Mouse (Mus musculus) bone marrow, adult 2 months (tissue): ENCODE measurements around the gene Hes7. TPM values are rescaled to one million over a fixed set of nuclear protein-coding genes. Genes with fewer than 3 reads are reported as not detected.

Experiments
- H3K27ac ChIP-seq: fragments of 200-500 bp; 2 replicates; pipeline ENCODE4 v1.5.1; 2012; ENCODE audit warnings: low read depth, mild to moderate bottlenecking, control low read depth, inconsistent platforms, low read length; ENCODE audit not compliant: control insufficient read depth, poor library complexity, insufficient read depth
- H3K4me1 ChIP-seq: fragments of 200-500 bp; 2 replicates; pipeline ENCODE4 v1.6.1; 2011; ENCODE audit warnings: low read length; ENCODE audit not compliant: control insufficient read depth, insufficient read depth
- H3K4me3 ChIP-seq: fragments of 200-500 bp; replicated peaks from 2 replicates; pipeline ENCODE3; 2011; ENCODE audit warnings: mild to moderate bottlenecking, low read depth, low read length, control low read depth; ENCODE audit not compliant: control insufficient read depth
- CTCF ChIP-seq: fragments of 200-500 bp; IDR thresholded peaks from 2 replicates; pipeline ENCODE4 v1.5.1; 2011; ENCODE audit warnings: low read length, control low read depth; ENCODE audit not compliant: control insufficient read depth, insufficient read depth
- POLR2A ChIP-seq: fragments of 200-500 bp; IDR thresholded peaks from 2 replicates; pipeline ENCODE4 v1.6.1; 2011; ENCODE audit warnings: low read depth, mild to moderate bottlenecking, control low read depth, low read length, borderline replicate concordance; ENCODE audit not compliant: control insufficient read depth
- WGBS: fragments of 180-500 bp; shearing (Covaris S2); methylation state at CpG from one replicate; pipeline ENCODE4 v1.1.7; 2018; 5-methylcytosine and 5-hydroxymethylcytosine counted together
- polyA plus RNA-seq: library from polyadenylated mRNA; stranded (reverse); fragments of >200 nt; gene quantifications from 2 replicates; pipeline ENCODE4 v1.2.4, GENCODE M21; 2011; ENCODE audit warnings: low replicate concordance; ENCODE audit not compliant: missing spikeins, insufficient read depth, insufficient read length

The Hes7 gene
- polyA plus RNA-seq, 1 experiment: 1.1 TPM

- H3K4me3 ChIP-seq: no peak overlapping the region
- 75% methylated on average over 3 of the region's 3 CpGs for WGBS
- no peaks in the 10 kb centered on the region for H3K4me1 ChIP-seq
- no peak overlapping the region for H3K27ac ChIP-seq
- TF ChIP-seq CTCF (no peak), POLR2A (no peak)
Observed at GRCm38 (mm10) chr11:69114621-69115020, 5.6 kb upstream of the Hes7 start.

DNA sequence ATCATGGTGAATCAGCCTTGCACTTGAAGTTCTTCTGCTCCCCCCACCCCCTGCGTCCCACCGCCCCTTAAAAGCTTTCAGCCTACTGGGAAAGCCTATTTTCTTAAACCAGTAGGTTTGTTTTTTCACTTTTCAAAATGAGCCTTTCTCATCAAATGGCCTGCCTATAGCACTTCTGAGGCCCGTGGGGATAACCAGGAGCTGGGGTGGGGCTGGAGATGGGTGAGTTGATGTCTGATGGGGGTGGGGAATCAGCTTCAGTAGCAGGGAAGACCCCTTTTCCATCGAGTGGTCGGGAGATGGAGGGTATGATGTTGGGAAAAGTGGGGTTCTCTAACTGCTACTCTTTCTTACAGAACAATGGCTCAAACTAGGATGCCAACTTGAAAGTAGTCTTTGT lies 3.4 kb upstream of the Hes7 start:
- Histone ChIP-seq H3K4me1 (no peaks in the 10 kb centered on the region), H3K27ac (no peak overlapping the region), H3K4me3 (no peak overlapping the region)
- WGBS: 69% methylated on average over 5 of the region's 5 CpGs
- TF ChIP-seq CTCF: no peak
- no peak for TF ChIP-seq POLR2A

- TF ChIP-seq POLR2A: peak; percentile 51; the same call in 1 of the 2 replicates
- no peak for TF ChIP-seq CTCF
- Histone ChIP-seq H3K4me3 (peak overlapping the region; percentile 79), H3K27ac (peak overlapping the region; percentile 81), H3K4me1 (no peaks in the 10 kb centered on the region)
- WGBS: under 1% methylated on average over 45 of the region's 45 CpGs
Observed at GRCm38 (mm10) chr11:69117737-69118695, 2.2 kb upstream of the Hes7 start.

DNA sequence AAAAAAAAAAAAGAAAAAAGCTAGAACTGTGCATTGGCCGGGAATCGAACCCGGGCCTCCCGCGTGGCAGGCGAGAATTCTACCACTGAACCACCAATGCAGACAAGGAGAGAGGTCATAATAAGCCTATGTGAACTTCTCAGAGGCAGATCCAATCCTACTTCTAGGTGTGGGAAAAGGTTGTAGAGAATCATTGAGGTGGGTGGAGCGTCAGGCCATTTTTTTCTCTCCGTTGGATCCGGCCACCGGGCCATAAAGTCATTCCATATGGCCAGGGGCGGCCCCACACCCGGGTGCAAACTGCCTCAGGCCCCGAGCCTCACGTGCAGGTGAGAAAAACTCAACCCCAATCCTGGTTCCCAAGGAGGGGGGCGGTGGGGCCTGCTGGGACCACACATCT lies 1.4 kb upstream of the Hes7 start:
- no peak; the same call in 1 of the 2 replicates for TF ChIP-seq POLR2A
- no peak for TF ChIP-seq CTCF
- Histone ChIP-seq H3K4me3 (peak overlapping the region; percentile 79), H3K4me1 (no peaks in the 10 kb centered on the region), H3K27ac (no peak overlapping the region)
- WGBS: 7% methylated on average over 15 of the region's 15 CpGs

DNA sequence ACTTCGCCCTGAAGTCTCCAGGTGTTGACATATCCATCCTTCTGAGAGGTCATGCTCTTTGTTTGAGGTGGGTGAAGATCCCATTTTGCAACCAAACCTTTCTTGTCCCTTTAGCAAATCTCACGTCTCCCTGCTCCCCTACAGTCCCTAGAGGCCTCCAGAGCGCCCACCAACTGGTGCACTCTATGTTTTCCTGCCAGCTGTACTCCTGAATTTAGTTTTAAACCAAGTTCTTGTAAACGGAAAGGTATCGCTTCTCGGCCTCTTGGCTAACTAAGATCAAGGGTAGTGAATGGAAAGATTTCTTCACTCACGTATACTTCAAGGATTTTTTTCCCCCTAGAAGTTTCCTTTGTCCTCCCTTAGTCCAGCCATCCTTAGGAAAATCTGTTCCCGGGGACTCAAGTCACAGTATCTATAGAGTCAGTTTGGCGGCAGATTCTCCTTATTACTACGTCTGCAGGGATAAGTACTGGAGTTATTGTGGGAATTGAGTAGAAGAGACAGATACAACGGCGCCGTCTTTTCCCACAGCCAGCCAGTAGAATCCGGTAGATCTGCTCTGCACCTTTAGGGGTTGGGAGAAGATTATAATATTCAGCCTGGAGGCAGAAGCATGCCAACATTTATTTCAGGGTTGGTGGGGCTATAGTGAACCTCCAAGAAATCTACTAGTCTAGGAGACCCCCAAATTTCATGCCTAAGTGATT lies 603 bp upstream of the Hes7 start:
- Histone ChIP-seq H3K4me1 (no peaks in the 10 kb centered on the region), H3K27ac (no peak overlapping the region), H3K4me3 (no peak overlapping the region)
- no peak for TF ChIP-seq CTCF
- no peak for TF ChIP-seq POLR2A
- whole genome bisulfite sequencing: 60% methylated on average over 14 of the region's 14 CpGs

- H3K27ac ChIP-seq: no peak overlapping the region
- peak overlapping the region; percentile 43 for H3K4me3 ChIP-seq
- under 1% methylated on average over 33 of the region's 33 CpGs for WGBS
- TF ChIP-seq CTCF: no peak
- no peak for TF ChIP-seq POLR2A
- H3K4me1 ChIP-seq: no peaks in the 10 kb centered on the region
Observed at GRCm38 (mm10) chr11:69121001-69121740, 967 bp downstream of the Hes7 start.

GRCm38 (mm10) chr11:69121741-69122335 lies 1.6 kb downstream of the Hes7 start:
- Histone ChIP-seq H3K27ac (no peak overlapping the region; the same call in 1 of the 2 replicates), H3K4me1 (peaks cover 1% of the 10 kb centered on the region; the same call in 1 of the 2 replicates), H3K4me3 (peak overlapping the region; percentile 60)
- WGBS: under 1% methylated on average over 32 of the region's 32 CpGs
- TF ChIP-seq CTCF: no peak
- TF ChIP-seq POLR2A: no peak
